Mouse (Mus musculus) gastrocnemius, adult 2 months (tissue): ENCODE results near the gene Gm6899. TPM values are rescaled to one million over a fixed set of nuclear protein-coding genes. Genes with fewer than 3 reads are reported as not detected.
A peak's percentile ranks its signal among the peaks of the same experiment; 100 is the strongest.

Experiments
- DNase-seq: peaks from one replicate; pipeline ENCODE4 v3.0.0; 2022
- H3K27ac ChIP-seq: fragments of 200-600 bp; 2 replicates; pipeline ENCODE4 v1.8.1; 2022; ENCODE audit warnings: mild to moderate bottlenecking
- H3K4me3 ChIP-seq: fragments of 200-600 bp; 2 replicates; pipeline ENCODE4 v1.8.1; 2022; ENCODE audit warnings: mild to moderate bottlenecking, moderate library complexity
- CTCF ChIP-seq: fragments of 200-600 bp; IDR thresholded peaks from 2 replicates; pipeline ENCODE4 v1.8.1; 2022; ENCODE audit warnings: antibody characterized with exemption, mild to moderate bottlenecking, moderate library complexity
- intact Hi-C: fragments of 180-260 bp; cut with DNase I; formaldehyde crosslinking; loops from one replicate; pipeline ENCODE4 v1.15.1; 2025
- long read RNA-seq, 2 experiments: library from polyadenylated mRNA; stranded (forward); transcript quantifications; one replicate each; pipeline ENCODE4 v2.0.0; 2021
- total RNA-seq, 2 experiments: library from RNA; stranded (reverse); gene quantifications; 2 replicates each; pipeline ENCODE4 v1.2.3; 2021

Gm6899 gene
- total RNA-seq = not detected
- long read RNA-seq, experiment 1 = 0 reads
- long read RNA-seq, experiment 2 = 0 reads

GRCm38 (mm10) chr11:26593061-26594059, at the start of gene Gm6899, which contains the start of gene Vrk2:
Gene Gm6899, plus strand, starts transcription at chr11:26593241.
Gene Vrk2, minus strand, starts transcription at chr11:26593999.
- peak; percentile 36 for TF ChIP-seq CTCF
- DNase-seq = peak; percentile 92
- intact Hi-C loops = loop anchor here (10.0 kb wide), 1 partner anchor 209 kb away; the partner anchor contains the start of gene Fancl
- peak within 1 kb of the TSS; percentile 78 for H3K4me3 ChIP-seq
- peak within 1 kb of the TSS; percentile 90 for H3K27ac ChIP-seq

GRCm38 (mm10) chr11:26551551-26551950, 41.5 kb upstream of the Gm6899 start:
- DNase-seq = no peak
- Histone ChIP-seq H3K27ac (no peak overlapping the region), H3K4me3 (no peak overlapping the region)
- intact Hi-C loops = no loop called here
- no peak for TF ChIP-seq CTCF

GRCm38 (mm10) chr11:26585409-26586366, 7.4 kb upstream of the Gm6899 start:
- Histone ChIP-seq H3K27ac (peak overlapping the region; percentile 38; the same call in 1 of the 2 replicates), H3K4me3 (peak overlapping the region; percentile 45)
- TF ChIP-seq CTCF = no peak
- no peak for DNase-seq
- intact Hi-C loops = no loop called here

- peak; percentile 39 for DNase-seq
- peak overlapping the region; percentile 45 for H3K4me3 ChIP-seq
- intact Hi-C loops = no loop called here
- H3K27ac ChIP-seq = peak overlapping the region; percentile 38; the same call in 1 of the 2 replicates
- TF ChIP-seq CTCF = no peak
Observed at GRCm38 (mm10) chr11:26586367-26587183, 6.5 kb upstream of the Gm6899 start.

GRCm38 (mm10) chr11:26587184-26587524, 5.9 kb upstream of the Gm6899 start:
- no peak for TF ChIP-seq CTCF
- peak overlapping the region; percentile 38; the same call in 1 of the 2 replicates for H3K27ac ChIP-seq
- H3K4me3 ChIP-seq = no peak overlapping the region
- no peak for DNase-seq
- intact Hi-C loops = no loop called here

GRCm38 (mm10) chr11:26592395-26593053, 517 bp upstream of the Gm6899 start:
- H3K4me3 ChIP-seq = peak overlapping the region; percentile 78
- no peak for TF ChIP-seq CTCF
- peak overlapping the region; percentile 90 for H3K27ac ChIP-seq
- intact Hi-C loops = loop anchor here (10.0 kb wide), 1 partner anchor 208 kb away; the partner anchor contains the start of gene Fancl
- no peak for DNase-seq

GRCm38 (mm10) chr11:26594487-26594886, 1.4 kb downstream of the Gm6899 start:
- intact Hi-C loops = loop anchor here (10.0 kb wide), 1 partner anchor 210 kb away; the partner anchor contains the start of gene Fancl
- Histone ChIP-seq H3K27ac (no peak overlapping the region), H3K4me3 (no peak overlapping the region)
- no peak for DNase-seq
- no peak for TF ChIP-seq CTCF

- TF ChIP-seq CTCF = no peak
- Histone ChIP-seq H3K4me3 (no peak overlapping the region), H3K27ac (no peak overlapping the region)
- intact Hi-C loops = loop anchor here (10.0 kb wide), 1 partner anchor 211 kb away; the partner anchor contains the start of gene Fancl
- DNase-seq = no peak
Observed at GRCm38 (mm10) chr11:26596186-26596585, 3.1 kb downstream of the Gm6899 start.

- no peak for DNase-seq
- intact Hi-C loops = loop anchor here (10.0 kb wide), 1 partner anchor 212 kb away; the partner anchor contains the start of gene Fancl
- Histone ChIP-seq H3K27ac (no peak overlapping the region), H3K4me3 (no peak overlapping the region)
- TF ChIP-seq CTCF = no peak
Observed at GRCm38 (mm10) chr11:26597145-26597544, 4.1 kb downstream of the Gm6899 start.

- TF ChIP-seq CTCF = no peak
- H3K4me3 ChIP-seq = no peak overlapping the region
- H3K27ac ChIP-seq = no peak overlapping the region
- intact Hi-C loops = loop anchor here (10.0 kb wide), 1 partner anchor 213 kb away; the partner anchor contains the start of gene Fancl
- DNase-seq = no peak
Observed at GRCm38 (mm10) chr11:26597761-26598160, 4.7 kb downstream of the Gm6899 start.

- no peak for TF ChIP-seq CTCF
Observed at GRCm38 (mm10) chr11:26598876-26599275, 5.8 kb downstream of the Gm6899 start.

More at GRCm38 (mm10) chr11:26598876-26599275, 5.8 kb downstream of the Gm6899 start:
- no peak for DNase-seq
- H3K27ac ChIP-seq = no peak overlapping the region
- H3K4me3 ChIP-seq = no peak overlapping the region
- intact Hi-C loops = loop anchor here (10.0 kb wide), 1 partner anchor 214 kb away; the partner anchor contains the start of gene Fancl
